Mouse (Mus musculus) layer of hippocampus, adult 18-20 months (tissue): ENCODE data around the gene Ranbp9. TPM values are rescaled to one million over a fixed set of nuclear protein-coding genes. Genes with fewer than 3 reads are reported as not detected.

ENCODE experiments used
- DNase-seq, 2 experiments: peaks; one replicate each; pipeline ENCODE4 v3.0.0; 2022; ENCODE audit warnings: low spot score in 2 of 2
- total RNA-seq, 2 experiments: library from RNA; stranded (reverse); gene quantifications; 2 replicates each; pipeline ENCODE4 v1.2.3; 2021

Gene Ranbp9
- total RNA-seq, 2 experiments from 2014 or later = 86.0 to 88.0 TPM

GRCm38 (mm10) chr13:43452843-43453605, 28.1 kb downstream of the Ranbp9 start:
- peak in 1 of 2 experiments; percentile 35 for DNase-seq

GRCm38 (mm10) chr13:43452177-43452576, 28.9 kb downstream of the Ranbp9 start:
- no peak for DNase-seq

DNA sequence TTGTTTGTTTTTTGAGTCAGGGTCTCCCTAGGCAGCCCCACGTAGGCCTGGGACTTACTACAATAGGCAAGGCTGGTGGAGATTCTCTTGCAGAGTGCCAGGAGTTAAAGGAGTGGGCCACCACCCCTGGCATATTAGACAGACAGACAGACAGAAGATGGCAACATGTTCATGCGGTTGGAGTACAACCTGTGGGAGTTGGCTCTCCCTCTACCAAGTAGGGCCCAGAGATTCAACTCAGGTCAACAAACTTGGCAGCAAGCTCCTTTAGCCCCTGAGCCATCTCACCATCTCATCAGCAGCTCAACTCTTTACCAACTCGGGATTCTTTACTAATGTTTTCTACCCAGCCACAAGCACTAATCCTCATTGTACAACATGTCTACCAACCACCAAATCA, 30.4 kb downstream of the Ranbp9 start:
- DNase-seq = no peak

DNA sequence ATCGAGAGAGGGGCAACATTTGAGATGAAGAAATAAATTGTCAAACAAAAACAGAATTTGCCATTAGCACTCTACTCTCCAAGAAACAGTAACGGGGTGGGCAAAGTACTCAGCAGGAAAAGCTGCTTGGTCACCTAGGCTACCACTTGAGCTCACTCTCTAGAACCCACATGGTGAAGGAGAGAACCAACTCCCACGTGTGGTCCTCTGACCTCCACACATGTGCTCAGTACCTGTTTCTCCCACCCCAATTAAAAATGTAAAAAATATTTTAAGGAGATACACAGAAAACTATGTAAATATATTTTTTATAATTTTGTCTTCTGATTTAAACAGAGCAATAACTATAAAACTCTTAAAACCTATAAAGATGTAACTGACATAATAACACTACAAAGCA, 33.4 kb downstream of the Ranbp9 start:
- no peak for DNase-seq

DNA sequence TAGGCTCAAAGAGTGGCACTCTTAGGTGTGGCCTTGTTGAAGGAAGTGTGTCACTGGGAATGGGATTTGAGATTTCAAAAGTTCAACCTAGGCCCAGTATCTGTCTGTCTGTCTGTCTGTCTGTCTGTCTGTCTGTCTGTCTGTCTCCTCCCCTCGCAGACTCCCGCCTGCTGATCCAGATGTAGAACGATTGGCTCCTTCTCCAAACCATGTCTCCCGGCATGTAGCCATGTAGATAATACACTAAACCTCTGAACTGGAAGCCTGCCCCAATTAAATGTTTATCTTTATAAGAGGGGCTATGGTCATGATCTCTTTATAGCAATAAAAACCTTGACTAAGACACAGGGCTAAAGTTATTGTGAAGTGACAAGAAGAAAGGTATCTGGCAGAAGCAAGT, 35.3 kb downstream of the Ranbp9 start:
- DNase-seq = no peak

DNA sequence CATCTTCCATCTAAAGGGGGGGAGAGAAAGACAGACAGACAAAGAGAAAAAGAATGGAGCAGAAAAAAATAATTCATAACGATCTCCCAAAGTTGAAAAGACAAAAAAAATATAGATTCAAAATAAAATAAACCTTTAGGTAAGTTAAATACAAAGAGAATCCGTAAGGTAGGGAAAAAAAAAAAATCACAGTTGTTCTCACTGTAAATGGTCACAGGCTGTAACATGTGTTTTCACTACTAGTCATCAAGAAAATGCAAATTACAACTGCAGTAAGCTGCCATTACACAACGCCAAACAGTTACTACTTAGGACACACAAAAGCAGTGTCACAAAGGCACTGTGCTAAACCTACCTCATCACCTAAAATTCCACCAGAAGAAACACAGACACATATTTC, 36.4 kb downstream of the Ranbp9 start:
- no peak for DNase-seq

GRCm38 (mm10) chr13:43443706-43444105, 37.4 kb downstream of the Ranbp9 start:
- DNase-seq = no peak

- peak in 1 of 2 experiments; percentile 21 for DNase-seq
Observed at GRCm38 (mm10) chr13:43442551-43442950, 38.5 kb downstream of the Ranbp9 start.

- no peak for DNase-seq
Observed at GRCm38 (mm10) chr13:43440376-43440775, 40.7 kb downstream of the Ranbp9 start.

DNA sequence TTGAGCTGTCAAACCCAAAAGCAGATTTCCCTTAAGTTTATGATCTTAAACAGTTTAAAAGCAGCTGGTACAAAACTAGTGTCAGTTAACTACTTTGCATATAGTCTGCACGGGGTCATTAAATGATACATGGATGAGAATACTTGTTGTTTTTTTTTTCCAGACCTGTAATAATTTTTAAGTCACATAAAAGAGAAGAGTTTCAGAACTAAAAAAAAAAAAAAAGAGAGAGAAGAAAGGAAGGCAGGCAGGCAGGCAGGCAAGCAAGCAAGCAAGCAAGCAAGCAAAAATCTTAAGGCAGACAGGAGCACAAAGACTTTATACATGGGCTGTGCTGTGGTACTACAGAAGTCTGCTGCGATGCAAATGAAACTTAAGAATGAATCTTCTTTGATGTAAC, 47.7 kb downstream of the Ranbp9 start:
- no peak for DNase-seq

- DNase-seq = no peak
Observed at GRCm38 (mm10) chr13:43428436-43428835, 52.6 kb downstream of the Ranbp9 start.

GRCm38 (mm10) chr13:43415249-43415648, 65.8 kb downstream of the Ranbp9 start:
- DNase-seq = no peak

DNA sequence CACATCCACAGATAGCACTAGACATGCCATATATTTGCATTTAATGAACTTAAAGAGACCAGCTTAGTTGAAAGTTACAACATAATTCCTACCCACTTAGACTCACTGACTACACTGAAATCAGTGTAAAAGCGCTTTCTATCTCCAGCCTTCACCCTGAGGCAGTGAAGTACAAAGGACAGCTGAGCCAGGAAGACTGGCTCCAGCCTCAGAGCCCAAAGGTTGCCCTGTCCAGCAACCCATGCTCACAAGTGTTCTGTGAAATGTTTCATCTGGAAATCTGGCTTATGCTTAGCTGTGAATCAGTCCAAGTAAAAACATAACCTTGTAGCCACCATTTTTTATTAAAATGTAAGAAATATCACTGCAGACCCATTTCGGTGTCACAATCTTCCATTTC, 67.5 kb downstream of the Ranbp9 start:
- no peak for DNase-seq

DNA sequence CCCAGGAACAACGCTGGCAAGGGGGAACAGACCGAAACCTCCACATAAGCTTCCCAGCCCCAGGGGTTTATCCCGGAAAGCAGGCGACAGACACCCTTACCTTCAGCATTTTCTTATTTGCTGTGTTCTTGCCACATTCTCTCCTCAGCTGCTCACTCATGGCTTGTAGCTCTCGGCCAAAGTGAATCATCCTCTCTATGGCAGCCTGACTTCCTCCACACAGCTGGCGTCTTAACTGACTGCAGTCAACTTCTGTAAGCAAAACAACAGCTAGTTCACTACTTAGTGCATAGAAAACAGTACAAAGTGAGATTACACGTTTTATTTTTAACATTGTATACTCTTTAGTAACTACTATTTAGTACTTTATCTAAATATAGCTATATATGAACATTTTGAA, 68.8 kb downstream of the Ranbp9 start:
- DNase-seq = peak in 1 of 2 experiments; percentile 31

DNA sequence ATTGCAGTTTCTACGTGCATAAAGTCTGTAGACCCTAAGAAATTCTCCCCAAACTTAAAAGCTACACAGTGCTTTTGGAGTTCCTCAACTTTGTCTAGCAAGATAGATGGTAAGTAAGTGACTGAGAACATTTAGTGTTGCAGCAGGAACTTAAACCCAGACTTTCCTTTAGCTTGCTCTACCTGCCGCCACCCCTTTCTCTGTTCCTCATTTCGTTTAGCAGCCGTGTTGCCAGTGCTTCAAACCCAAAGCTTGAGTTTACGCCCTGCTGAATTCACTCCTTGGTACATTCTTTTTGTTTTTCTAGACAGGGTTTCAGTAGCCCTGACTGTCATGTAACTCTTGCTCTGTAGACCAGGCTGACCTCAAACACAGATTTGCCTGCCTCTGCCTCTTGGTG, 81.5 kb downstream of the Ranbp9 start:
- DNase-seq = no peak

DNA sequence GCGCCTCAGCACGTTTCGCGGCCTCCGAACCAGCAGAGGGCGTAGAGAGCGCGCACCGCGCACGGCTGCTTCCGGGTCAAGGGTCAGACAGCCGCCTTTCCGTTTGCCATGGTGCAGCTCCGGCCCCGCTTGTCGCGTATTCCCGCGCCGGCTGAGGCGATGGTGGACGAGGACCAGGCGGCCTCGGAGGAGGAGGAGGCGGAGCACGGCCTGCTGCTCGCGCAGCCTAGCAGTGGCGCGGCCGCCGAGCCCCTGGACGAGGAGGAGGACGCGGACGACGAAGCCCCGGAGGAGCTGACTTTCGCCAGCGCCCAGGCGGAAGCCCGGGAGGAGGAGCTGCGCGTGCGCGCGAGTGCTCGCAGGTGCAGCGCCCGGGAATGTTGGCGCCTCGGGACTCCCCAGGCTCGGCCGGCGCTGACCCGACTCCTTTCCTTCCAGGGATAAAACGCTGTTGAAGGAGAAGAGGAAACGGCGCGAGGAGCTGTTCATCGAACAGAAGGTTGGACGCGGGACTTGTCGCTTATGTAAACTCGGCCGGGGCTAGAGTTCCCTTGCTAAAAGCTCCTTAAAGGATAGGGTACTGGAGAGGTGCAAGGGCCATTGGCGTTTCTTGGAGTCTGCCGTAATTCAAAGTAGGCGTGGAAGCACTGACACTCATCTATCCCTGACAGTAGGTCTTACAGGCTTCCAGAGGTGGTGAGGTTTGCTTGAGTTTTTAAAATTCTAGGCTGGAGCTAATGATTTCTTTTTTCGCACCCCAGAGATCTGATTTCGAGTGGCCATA, 82.6 kb downstream of the Ranbp9 start, which contains the start of gene Nol7:
Nol7 (plus strand) TSS at position 94 of the 784 bp plus-strand sequence.
- DNase-seq = peak; percentile 94 to 98

DNA sequence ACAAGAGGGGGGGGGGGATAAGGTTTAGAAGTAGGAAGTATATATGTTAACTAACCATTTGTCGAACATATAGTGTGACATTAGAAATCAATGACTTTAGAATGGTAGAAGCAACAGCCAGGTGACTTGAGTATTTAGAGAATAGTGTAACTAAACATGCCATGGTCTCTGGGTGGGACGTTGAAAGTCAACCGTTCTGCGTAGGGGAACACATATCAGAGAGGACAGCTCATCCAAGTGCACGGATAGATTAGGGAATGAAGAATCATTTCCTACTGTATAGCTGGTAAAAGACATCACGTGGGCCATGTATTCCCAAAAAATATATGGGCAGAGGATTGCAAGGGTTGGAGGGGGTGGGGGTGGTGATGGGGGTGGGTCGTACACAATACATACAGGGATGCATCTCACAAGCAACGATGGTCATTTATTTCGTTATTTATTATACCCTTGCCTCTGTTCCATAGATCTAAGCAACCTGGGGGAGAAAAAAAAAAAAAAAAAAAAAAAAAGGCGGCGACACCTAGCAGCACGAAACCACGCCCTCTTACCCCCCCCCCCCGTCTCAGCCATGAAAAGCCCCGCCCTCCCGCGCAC, 83.3 kb downstream of the Ranbp9 start:
- DNase-seq = no peak

DNA sequence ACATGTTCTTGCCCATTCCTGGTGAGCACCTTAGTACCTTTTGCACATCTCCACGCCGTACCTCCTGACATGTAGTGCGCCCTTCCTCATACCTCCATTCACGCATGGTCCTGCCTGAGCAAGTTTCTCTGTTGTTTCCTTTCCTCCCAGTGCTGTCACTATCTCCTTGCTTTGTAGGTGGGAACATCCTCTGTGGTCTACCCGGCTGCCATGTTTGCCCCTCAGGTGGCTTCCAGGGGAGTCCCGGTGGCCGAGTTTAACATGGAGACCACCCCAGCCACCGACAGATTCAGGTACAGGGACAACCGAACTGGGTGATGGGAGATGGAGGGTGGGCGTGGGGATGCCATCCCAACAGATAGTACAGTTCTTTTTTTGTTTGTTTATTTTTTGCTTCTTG, 95.8 kb downstream of the Ranbp9 start:
- DNase-seq = no peak

- DNase-seq = no peak
Observed at GRCm38 (mm10) chr13:43379989-43380388, 101.1 kb downstream of the Ranbp9 start.

- no peak for DNase-seq
Observed at GRCm38 (mm10) chr13:43374918-43375432, 106.1 kb downstream of the Ranbp9 start.

GRCm38 (mm10) chr13:43374205-43374604, 106.9 kb downstream of the Ranbp9 start:
- DNase-seq = no peak

DNA sequence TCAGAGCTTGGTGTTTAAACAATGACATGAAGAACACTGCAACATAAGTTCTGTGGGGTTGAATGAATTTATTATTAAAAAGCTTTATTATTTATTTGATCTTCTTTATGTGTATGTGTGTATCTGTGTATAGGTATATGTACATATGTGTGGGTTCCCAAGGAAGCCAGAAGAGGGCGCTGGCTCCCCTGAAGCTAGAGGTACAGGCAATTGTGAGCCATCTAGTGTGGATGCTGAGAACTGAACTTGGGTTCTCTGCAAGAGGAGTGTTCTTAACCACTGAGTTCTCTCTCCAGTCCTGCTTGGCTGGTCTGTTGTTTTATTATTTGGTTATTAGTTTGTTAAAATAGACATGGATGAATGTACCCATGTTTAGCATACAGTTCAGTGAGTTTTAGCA, 108.2 kb downstream of the Ranbp9 start:
- no peak for DNase-seq
